Mouse (Mus musculus) heart, adult 2 months (tissue): Measurements from ENCODE around the gene Amfr. TPM values are rescaled to one million over a fixed set of nuclear protein-coding genes. Genes with fewer than 3 reads are reported as not detected.

Experiments used
- DNase-seq, 2 experiments: peaks; one replicate each; pipeline ENCODE4 v3.0.0; 2021
- H3K27ac ChIP-seq: fragments of 200-600 bp; 2 replicates; pipeline ENCODE4 v1.8.1; 2022
- H3K27me3 ChIP-seq: fragments of 200-500 bp; 2 replicates; pipeline ENCODE4 v1.6.1; 2012; ENCODE audit warnings: mild to moderate bottlenecking, low read length, inconsistent platforms, mixed read lengths; ENCODE audit not compliant: control insufficient read depth, insufficient read depth
- H3K36me3 ChIP-seq: fragments of 200-500 bp; 2 replicates; pipeline ENCODE4 v1.6.1; 2012; ENCODE audit warnings: low read length, inconsistent platforms; ENCODE audit not compliant: control insufficient read depth, insufficient read depth
- H3K4me1 ChIP-seq: fragments of 200-500 bp; 2 replicates; pipeline ENCODE4 v1.6.1; 2011; ENCODE audit warnings: low read length; ENCODE audit not compliant: control insufficient read depth, insufficient read depth
- H3K4me3 ChIP-seq: fragments of 200-600 bp; 2 replicates; pipeline ENCODE4 v1.8.1; 2022
- H3K79me2 ChIP-seq: fragments of 200-500 bp; replicated peaks from 2 replicates; pipeline ENCODE4 v1.6.1; 2012; ENCODE audit warnings: mild to moderate bottlenecking, inconsistent platforms, low read length, moderate library complexity, mixed read lengths; ENCODE audit not compliant: control insufficient read depth, insufficient read depth
- H3K9ac ChIP-seq: fragments of 200-500 bp; 2 replicates; pipeline ENCODE4 v1.6.1; 2012; ENCODE audit warnings: low read depth, mild to moderate bottlenecking, control low read depth, inconsistent platforms, low read length, mixed read lengths
- CTCF ChIP-seq: fragments of 200-600 bp; IDR thresholded peaks from 2 replicates; pipeline ENCODE4 v1.8.1; 2022; ENCODE audit warnings: antibody characterized with exemption, mild to moderate bottlenecking, moderate library complexity
- EP300 ChIP-seq: fragments of 200-500 bp; IDR thresholded peaks from 2 replicates; pipeline ENCODE4 v1.6.1; 2011; ENCODE audit warnings: low read depth, low read length, control low read depth; ENCODE audit not compliant: insufficient read depth
- POLR2A ChIP-seq: fragments of 200-500 bp; IDR thresholded peaks from 2 replicates; pipeline ENCODE4 v1.6.1; 2011; ENCODE audit warnings: mild to moderate bottlenecking, low read depth, low read length, control low read depth; ENCODE audit not compliant: insufficient read depth
- WGBS: fragments of 180-500 bp; shearing (Covaris S2); methylation state at CpG from one replicate; pipeline ENCODE4 v1.1.7; 2018; 5-methylcytosine and 5-hydroxymethylcytosine counted together
- intact Hi-C: fragments of 180-260 bp; cut with DNase I; formaldehyde crosslinking; loops from one replicate; pipeline ENCODE4 v1.15.1; 2025
- polyA plus RNA-seq: library from polyadenylated mRNA; depleted of rRNA; stranded (reverse); fragments of >200 nt; gene quantifications from 2 replicates; pipeline ENCODE4 v1.2.3, GENCODE M21; 2012
- total RNA-seq, 2 experiments: library from RNA; stranded (reverse); gene quantifications; 2 replicates each; pipeline ENCODE4 v1.2.3; 2021

Gene Amfr
- total and polyA plus RNA-seq, 3 experiments = 115 to 140 (median 127) TPM

DNA sequence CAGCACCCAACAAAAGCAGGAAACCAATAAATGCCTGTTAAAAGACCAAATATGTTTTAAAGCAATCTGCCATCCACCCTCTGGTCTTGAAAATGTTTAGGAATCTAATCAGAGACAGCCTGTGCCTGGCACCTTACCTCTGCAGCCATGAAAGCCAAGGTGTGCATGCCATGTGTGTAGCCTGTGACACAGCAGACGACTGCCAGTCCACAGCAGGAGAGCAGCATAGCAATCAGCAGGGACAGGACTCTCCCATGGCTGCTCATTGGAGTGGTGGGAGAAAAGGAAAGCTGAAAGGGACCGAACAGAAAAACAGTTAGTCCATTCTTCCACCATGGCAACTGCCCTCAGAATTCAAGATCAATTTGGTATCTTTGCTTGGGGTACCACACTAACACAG is 13.7 kb downstream of the Amfr start:
- no peaks in the 10 kb centered on the region for H3K36me3 ChIP-seq
- no peak for TF ChIP-seq POLR2A
- TF ChIP-seq EP300 = no peak
- no peak for TF ChIP-seq CTCF
- WGBS = 92% methylated on average over 2 of the region's 2 CpGs
- no peak for DNase-seq
- intact Hi-C loops = no loop called here
- no peaks in the 10 kb centered on the region; the same call in 1 of the 2 replicates for H3K79me2 ChIP-seq
- no peaks in the 10 kb centered on the region for H3K27me3 ChIP-seq
- H3K27ac ChIP-seq = no peak overlapping the region
- no peak overlapping the region for H3K4me3 ChIP-seq
- H3K9ac ChIP-seq = no peak overlapping the region
- no peaks in the 10 kb centered on the region for H3K4me1 ChIP-seq

DNA sequence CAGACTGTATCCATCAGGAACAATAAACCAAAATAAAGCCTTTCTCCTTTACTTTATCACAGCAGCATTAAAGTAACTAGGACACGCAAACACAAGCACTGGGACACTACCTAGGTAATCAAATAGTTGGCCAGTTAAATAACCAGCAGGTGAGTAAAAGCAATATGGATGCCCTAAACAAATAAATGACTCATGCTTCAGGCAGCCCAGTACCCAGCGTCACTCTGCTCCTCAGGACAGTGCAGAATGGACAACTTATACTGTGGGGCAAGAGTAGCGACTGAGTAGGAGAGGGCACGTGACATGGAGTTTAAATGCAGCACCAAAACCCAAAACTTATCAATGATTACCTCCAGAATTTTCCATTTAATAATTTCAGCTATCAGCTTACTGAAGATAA is 22.9 kb downstream of the Amfr start:
- 97% methylated on average over 4 of the region's 4 CpGs for WGBS
- no peak overlapping the region for H3K9ac ChIP-seq
- H3K27me3 ChIP-seq = no peaks in the 10 kb centered on the region
- H3K36me3 ChIP-seq = no peaks in the 10 kb centered on the region; the same call in 1 of the 2 replicates
- no peak overlapping the region for H3K27ac ChIP-seq
- H3K79me2 ChIP-seq = no peaks in the 10 kb centered on the region
- no peak for DNase-seq
- no peaks in the 10 kb centered on the region for H3K4me1 ChIP-seq
- intact Hi-C loops = no loop called here
- no peak overlapping the region for H3K4me3 ChIP-seq
- no peak for TF ChIP-seq CTCF
- no peak for TF ChIP-seq POLR2A
- TF ChIP-seq EP300 = no peak

DNA sequence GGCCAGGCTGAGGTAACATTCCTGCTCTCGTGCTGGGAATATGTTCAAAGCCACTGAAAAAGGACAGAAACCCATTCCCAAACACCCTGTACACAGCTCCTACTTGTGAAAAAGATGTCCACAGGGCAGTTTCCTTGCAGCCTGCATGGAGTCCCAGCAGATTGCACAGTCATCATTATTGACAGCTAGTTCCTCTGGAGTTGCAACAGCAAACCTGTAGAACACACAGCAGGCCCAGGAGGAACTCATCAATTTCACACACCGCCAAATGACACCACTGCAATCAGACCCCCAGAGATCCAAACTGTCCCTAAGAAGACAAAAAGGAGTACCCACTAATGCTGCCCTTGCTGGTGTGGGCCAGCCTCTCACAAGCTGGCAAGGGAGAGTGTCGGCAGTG is 27.9 kb downstream of the Amfr start:
- Histone ChIP-seq H3K4me3 (no peak overlapping the region), H3K36me3 (peaks cover 17% of the 10 kb centered on the region), H3K79me2 (no peaks in the 10 kb centered on the region), H3K4me1 (peaks cover 4% of the 10 kb centered on the region), H3K27me3 (no peaks in the 10 kb centered on the region), H3K27ac (no peak overlapping the region), H3K9ac (no peak overlapping the region)
- intact Hi-C loops = no loop called here
- TF ChIP-seq CTCF (no peak), POLR2A (no peak)
- no peak for DNase-seq
- 84% methylated on average over 3 of the region's 3 CpGs for WGBS

DNA sequence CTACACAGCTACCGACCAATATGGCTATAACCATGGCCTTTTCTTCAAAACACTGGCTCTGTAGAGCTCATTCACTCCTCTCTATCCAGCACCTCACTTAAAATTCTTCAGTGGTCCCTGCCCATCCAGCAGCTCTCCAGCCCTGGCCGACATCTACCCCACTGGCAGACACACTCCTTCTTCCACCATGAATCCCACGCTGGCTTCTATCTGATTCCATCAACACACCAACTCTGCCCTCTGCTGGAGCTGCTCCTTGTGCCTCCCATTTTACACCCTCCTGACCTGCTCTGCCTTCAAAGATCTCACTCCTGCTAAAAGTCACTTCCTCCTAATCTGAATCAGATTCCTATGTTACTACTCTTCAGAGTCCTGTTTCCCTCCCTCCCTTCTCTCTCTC is 28.8 kb downstream of the Amfr start:
- Histone ChIP-seq H3K79me2 (no peaks in the 10 kb centered on the region), H3K27ac (no peak overlapping the region), H3K36me3 (peaks cover 17% of the 10 kb centered on the region), H3K4me3 (no peak overlapping the region), H3K27me3 (no peaks in the 10 kb centered on the region), H3K4me1 (peaks cover 4% of the 10 kb centered on the region), H3K9ac (no peak overlapping the region)
- no peak for DNase-seq
- no peak for TF ChIP-seq POLR2A
- no peak for TF ChIP-seq EP300
- peak; percentile 35 for TF ChIP-seq CTCF
- 61% methylated on average over 3 of the region's 3 CpGs for WGBS
- intact Hi-C loops = no loop called here

DNA sequence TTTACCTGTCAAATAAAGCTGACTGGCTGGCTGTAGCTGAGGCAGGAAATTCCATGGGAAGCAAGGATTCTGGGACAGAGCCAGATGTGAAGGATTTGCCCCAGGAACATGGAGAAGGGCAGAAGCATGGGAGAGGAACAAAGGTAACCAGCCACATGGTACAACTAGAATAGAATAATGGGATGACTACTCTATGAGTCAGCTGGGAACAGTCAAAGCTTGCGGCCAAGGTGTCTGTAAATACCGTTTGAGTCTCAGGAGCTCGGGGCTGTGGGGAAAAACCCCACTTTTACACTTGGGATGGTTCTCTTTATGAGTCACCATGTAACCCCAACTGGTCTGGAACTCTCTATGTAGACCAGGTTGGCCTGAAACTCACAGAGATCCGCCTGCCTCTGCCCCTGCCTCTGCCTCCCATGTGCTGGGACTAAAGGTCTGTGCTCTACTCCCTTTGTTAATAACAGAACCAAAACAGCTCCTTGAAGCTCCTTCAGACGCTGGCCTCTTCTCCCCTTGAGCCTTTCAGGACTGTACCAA is 30.9 kb downstream of the Amfr start:
- H3K79me2 ChIP-seq = no peaks in the 10 kb centered on the region
- peaks cover 4% of the 10 kb centered on the region for H3K4me1 ChIP-seq
- H3K36me3 ChIP-seq = peaks cover 17% of the 10 kb centered on the region
- 65% methylated on average over 5 of the region's 5 CpGs for WGBS
- H3K9ac ChIP-seq = no peak overlapping the region
- H3K4me3 ChIP-seq = no peak overlapping the region
- no peak overlapping the region; the same call in none of the 2 replicates for H3K27ac ChIP-seq
- no peak for DNase-seq
- no peak for TF ChIP-seq POLR2A
- TF ChIP-seq CTCF = no peak
- no peak for TF ChIP-seq EP300
- intact Hi-C loops = no loop called here
- H3K27me3 ChIP-seq = no peaks in the 10 kb centered on the region

DNA sequence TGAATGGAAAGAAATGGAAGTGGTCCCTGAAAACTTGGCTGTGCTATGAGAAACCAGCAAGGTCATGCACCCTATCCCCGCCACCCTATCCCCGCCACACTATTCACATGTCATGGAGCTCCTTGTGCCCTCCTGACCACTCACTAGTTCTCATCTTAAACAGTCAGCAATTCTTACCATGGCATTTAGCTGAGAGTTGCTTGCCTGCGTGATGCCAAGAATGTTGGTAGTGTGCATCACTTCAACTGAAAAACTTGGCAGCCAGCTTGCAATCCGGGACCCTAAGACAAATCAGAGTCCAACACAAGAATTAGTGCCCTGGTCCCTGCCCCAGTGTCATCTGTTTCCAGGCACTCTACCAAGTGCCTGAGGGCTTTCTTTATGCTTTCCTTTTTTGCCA is 32.5 kb downstream of the Amfr start:
- WGBS = 76% methylated on average over 4 of the region's 4 CpGs
- no peaks in the 10 kb centered on the region for H3K27me3 ChIP-seq
- no peak overlapping the region for H3K27ac ChIP-seq
- H3K4me3 ChIP-seq = no peak overlapping the region
- no peaks in the 10 kb centered on the region for H3K79me2 ChIP-seq
- TF ChIP-seq POLR2A (no peak), CTCF (no peak), EP300 (no peak)
- intact Hi-C loops = no loop called here
- peaks cover 4% of the 10 kb centered on the region for H3K4me1 ChIP-seq
- DNase-seq = no peak
- peaks cover 17% of the 10 kb centered on the region for H3K36me3 ChIP-seq
- H3K9ac ChIP-seq = no peak overlapping the region
